Mouse (Mus musculus): ENCODE data around the gene Slc16a1.
"Not testable (repeated sequence)": the region's sequence is repeated elsewhere in the genome, so short reads cannot be mapped to it uniquely, and the experiment has no call there.

Slc16a1 gene

GRCm38 (mm10) chr3:104638932-104639748 is 672 bp downstream of the Slc16a1 start:
- peak; percentile 40 for DNase-seq (ENCODE audit: low read depth)

GRCm38 (mm10) chr3:104639749-104640368 is 1.4 kb downstream of the Slc16a1 start:
- DNase-seq (ENCODE audit: low read depth) = no peak

- no peak for DNase-seq (ENCODE audit: low read depth)
Observed at GRCm38 (mm10) chr3:104640855-104641254, 2.4 kb downstream of the Slc16a1 start.

GRCm38 (mm10) chr3:104641313-104641712 is 2.8 kb downstream of the Slc16a1 start:
- DNase-seq (ENCODE audit: low read depth) = no peak

DNA sequence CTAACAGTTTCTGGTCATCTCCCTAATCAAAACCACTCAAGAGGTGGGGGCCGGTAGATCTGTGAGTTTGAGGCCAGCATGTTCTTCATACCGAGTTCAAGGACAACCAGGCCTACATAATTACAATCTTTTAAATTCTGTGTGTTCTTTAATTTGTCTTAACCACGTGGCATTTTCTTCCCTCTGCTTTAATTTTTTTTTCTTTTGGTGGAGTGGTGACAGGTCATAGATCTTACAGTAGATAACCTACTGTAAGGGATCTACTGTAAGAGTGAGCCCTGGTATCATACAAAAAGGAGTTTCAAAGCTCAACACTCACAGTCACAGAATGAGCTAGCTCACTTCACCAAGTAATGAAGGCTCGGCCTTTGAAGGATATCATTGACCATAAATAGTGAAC is 4.6 kb downstream of the Slc16a1 start:
- DNase-seq (ENCODE audit: low read depth) = no peak

GRCm38 (mm10) chr3:104643810-104644270 is 5.4 kb downstream of the Slc16a1 start:
- peak; percentile 59 for DNase-seq (ENCODE audit: low read depth)

DNA sequence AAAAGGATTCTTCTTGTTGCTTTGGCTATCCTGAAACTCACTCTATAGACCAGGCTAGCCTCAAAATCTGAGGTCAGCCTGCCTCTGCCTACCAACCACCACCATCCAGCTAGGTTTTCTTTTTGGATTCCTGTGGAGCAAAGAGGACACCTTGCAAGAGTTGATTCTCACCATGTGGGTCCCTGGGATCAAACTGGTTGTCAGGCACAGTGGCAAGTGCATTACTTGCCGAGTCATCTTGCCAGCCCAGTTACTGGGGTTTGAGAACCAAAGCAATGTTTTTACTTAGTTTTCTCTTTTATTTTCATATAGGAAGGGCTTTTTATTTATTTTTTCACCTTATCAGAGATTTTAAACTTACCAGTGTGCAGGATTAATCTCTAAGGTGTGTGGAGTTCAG is 5.9 kb downstream of the Slc16a1 start:
- DNase-seq (ENCODE audit: low read depth) = no peak

DNA sequence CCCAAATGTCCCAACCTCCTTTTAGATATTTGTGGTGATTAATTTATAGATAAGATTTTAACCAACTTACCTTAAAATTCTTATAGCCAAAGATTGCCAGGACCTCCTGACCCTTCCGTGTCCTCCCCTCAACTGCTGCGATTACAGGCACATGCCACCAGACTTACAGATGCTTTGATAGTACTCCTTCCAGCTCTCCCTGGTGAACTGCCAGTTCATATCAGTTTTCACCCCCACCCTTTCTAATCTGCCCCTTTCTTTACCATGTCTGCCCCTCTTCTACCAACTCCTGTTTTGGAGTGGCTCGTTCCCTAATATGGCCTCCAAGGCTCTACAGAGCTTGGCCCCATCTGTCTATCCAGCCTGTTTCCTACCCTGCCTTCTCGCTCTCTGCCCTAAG is 15.8 kb downstream of the Slc16a1 start:
- no peak for DNase-seq (ENCODE audit: low read depth)

DNA sequence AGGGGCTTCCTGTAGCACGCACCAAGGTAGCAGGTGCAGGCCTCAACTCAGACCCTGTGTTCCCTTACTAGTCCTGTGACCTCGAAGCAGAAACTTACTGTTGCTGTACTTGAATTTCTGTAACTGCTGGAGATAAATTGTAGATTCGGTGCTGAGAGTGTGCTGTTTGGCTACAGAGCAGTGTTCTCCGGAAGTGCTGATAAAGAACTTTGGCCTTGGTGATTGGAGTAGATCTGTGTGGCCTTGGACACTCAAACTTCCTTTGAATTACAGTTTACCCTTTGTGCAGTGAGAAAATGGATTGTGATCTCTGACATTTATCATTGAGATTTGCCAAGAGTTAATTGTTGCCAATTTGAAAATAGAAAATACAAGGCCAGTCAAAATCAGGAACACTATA is 16.5 kb downstream of the Slc16a1 start:
- DNase-seq (ENCODE audit: low read depth) = no peak

GRCm38 (mm10) chr3:104658706-104659105 is 20.2 kb downstream of the Slc16a1 start:
- DNase-seq (ENCODE audit: low read depth) = no peak

- no peak for DNase-seq (ENCODE audit: low read depth)
Observed at GRCm38 (mm10) chr3:104659758-104660157, 21.3 kb downstream of the Slc16a1 start.

DNA sequence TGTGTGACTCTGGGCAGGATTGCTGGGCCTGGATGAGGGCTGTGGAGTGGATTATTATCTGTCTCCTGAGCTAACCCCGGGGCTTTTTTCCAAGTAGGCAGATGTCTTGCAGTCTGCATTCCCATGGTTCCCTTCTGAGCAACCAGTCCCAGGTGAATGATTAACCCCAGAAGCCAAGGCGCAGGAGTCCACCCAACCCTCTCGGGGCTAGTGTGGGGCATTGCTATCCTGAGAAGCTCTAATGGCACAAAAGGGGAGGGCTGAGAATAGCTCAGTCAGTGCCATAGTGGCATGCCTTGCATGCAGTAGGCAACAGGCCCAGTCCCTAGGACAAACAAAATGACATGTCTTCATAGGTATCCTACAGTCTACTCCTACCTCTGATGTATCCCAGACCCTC is 22.1 kb downstream of the Slc16a1 start:
- no peak for DNase-seq (ENCODE audit: low read depth)

DNA sequence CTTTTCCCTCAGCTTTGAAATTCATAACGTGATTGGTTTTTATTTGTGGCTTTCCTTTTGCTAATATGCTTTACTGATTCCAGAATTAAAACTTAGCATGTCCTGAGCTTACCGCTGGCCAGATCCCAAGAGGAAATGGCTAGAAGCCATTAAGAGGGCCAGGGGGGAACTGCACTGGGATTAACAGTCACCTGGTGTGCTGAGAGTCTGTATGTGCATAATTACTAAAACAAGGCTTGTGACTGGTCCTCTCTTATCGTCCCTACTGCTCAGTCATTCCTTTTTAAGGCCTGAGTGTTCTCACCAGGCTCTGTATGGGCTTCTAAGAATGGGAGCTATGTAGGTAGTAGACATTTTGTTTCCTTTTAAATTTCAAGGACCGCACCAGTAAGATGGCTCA is 23.5 kb downstream of the Slc16a1 start:
- no peak for DNase-seq (ENCODE audit: low read depth)

DNA sequence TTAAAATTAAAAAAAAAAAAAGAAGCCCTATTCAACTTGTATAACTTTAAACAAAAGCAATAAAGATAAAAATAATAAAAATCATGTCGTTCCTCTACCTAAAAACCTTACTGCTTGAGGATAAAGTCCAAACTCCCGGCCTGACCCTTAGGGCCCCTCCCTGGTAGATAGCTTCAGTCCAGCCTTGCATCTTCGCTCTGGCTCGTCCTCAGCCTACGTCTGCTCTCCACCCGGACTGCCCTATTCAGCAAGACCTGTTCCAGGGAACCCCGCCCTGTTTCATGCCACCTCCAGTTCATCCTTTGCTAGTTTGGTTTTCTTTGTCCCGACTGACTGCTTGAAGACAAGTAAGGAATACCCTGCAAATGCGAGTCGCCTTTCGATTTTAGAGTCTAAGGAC is 24.5 kb downstream of the Slc16a1 start:
- DNase-seq (ENCODE audit: low read depth) = no peak

GRCm38 (mm10) chr3:104666950-104667349 is 28.5 kb downstream of the Slc16a1 start:
- no peak for DNase-seq (ENCODE audit: low read depth)

GRCm38 (mm10) chr3:104667451-104667850 is 29.0 kb downstream of the Slc16a1 start:
- DNase-seq (ENCODE audit: low read depth) = no peak

DNA sequence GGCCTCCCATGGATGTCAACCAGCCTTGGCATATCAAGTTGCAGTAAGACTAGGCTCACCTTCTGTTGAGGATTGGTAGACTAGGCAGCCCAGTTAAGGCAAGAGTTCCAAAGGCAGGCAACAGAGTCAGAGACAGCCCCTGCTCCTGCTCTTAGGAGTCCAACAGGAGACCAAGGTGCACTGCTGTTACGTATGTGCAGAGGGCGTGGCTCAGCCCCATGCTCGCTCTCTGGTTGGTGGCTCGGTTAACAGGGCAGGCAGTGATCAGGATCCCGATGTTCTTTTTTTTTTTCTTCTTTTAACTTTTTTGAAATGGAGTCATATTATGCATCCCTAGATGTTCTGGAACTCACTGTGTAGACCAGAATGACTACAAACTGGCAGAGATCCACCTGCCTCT is 30.5 kb downstream of the Slc16a1 start:
- no peak for DNase-seq (ENCODE audit: low read depth)

GRCm38 (mm10) chr3:104669856-104670182 is 31.4 kb downstream of the Slc16a1 start:
- DNase-seq (ENCODE audit: low read depth) = no peak

DNA sequence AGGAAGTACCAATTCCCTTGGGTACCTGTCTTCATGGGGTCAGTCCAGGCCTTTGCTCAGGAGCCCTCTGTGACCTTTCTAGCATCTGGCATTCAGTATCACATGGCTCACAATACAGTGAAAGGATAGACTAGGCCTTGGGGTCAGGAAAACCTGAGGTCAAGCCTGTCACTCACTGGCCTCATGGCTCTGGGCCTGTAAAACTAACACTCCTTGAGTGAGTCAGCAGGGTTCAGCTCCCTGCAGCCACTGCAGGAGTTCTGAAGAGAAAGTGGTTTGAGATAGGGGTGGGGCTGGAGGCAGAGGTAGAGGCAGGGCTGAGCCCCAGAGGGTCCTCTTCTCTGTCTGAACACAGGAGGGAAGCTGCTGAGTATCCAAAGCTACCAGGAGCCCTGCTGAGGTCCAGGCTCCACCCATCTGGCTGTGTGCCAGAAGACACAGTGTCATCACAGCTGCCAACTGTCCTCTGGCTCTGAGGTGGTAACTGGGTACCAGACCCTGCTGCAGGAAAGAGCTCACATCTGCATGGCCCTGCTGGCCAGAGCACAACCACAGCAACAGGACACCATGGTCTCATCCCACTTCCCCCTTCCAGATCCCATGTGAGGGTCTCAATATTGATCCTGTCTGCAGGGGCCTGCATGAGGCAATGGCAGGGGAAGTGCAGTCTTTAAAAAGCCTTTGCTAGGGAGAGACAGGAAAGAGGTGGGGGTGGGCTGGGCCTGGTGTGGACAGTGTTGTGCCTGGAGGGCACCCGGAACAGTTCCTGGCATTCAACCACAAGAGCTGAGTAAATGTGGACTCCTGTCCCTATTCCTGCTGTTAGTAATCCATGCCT is 31.9 kb downstream of the Slc16a1 start:
- not testable (repeated sequence) for DNase-seq (ENCODE audit: low read depth)

DNA sequence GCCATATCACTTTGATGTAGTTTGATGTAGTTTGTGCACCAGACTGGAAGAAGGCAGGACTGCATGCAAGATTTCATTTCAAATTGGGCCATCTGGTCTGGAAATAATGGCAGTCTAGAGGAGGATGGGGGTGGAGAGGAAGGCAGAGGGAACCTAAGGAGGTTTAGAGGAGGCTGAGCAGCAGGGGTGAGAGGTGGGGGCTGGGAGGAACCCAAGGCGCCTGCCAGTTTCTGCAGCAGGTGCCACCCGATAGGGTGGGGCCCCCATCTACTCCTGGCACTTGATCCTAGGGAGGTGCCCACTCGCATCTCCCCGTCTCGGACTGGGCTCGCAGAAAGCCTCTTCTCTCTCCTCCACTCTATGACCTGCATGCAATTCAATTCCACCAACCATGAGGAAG is 33.1 kb downstream of the Slc16a1 start:
- no peak for DNase-seq (ENCODE audit: low read depth)

DNA sequence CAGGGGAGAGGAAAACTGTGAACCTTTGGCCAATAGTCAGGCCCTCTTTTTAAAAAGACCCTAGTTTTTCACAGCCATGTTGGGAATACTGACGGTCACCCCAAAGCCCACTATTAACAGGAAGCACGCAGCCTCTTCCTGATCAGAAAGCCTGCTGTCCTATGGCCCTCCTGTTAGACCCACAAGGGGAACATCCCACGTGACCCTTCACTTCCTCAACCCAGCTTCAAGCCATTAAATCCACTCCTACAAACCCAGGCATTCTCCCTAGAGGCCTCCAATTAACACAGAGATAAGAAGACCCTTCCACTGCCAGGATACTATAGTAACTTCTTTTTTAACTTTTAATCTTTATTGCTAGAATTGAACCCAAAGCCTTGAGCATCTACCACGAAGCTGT is 33.6 kb downstream of the Slc16a1 start:
- DNase-seq (ENCODE audit: low read depth) = no peak

DNA sequence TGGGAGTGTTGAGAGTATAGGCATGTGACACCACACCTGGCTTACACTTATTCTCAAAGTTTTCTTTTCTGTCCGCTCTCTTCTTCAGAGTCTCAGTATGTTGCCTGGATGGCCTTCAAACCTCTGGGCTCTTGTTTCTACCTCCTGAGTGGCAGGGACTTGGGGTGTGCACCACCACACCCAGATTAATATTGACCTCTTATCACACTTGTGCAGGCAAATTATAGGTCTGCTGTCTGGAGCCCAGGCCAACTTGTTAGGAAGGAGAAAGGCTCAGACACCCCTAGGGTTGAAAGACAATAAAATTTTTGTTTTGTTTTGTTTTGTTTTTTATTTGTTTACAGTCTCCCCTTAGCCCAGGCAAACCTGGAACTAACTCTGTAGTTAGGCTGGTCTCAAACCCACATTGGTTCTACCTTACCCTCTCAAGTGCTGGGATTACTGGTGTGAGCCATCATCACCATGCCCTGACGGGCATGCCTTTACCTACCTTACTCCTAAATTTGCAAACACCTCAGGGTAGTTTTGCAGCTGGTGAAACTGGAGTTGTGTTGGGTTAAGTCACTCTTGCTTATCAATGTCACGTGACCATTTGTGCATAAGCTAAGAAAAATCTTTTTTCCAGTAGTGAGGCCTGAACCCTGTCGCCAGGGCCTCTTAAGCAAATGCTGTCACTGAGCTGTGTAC is 35.3 kb downstream of the Slc16a1 start:
- no peak for DNase-seq (ENCODE audit: low read depth)
